Mouse (Mus musculus): ENCODE measurements at regions not wholly inside any gene's neighbourhood (a gene's known extent, or its start where the extent isn't known, plus 50 kb on each side); places are given as distances from the start of the nearest gene placed in this dataset.

DNA sequence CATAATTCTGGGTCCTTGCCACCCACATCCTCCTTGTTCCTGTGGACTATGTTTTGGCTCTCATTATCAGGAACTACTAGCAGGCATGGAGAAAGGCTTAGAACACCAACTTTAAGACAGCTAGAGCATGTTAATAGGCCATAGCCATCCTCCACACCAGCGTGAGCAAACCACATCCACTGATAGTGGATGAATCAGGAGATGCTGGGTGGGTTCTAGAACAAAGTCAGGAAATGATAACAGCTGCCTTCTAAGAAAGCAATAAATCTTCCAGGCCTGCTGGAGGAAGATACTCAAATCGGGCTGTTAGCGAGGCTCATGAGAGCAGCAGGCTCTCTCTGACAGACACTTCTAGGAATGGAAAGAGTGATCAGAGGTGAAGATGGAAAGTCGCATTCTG is 60.9 kb upstream of the Slc44a3 start:
- DNase-seq (ENCODE audit: low read depth, low spot score): no peak
- Histone ChIP-seq H3K27ac (ENCODE audit: insufficient read depth, low read depth, low read length, poor library complexity, severe bottlenecking) (no peak overlapping the region), H3K4me1 (ENCODE audit: control insufficient read depth in 2 of 2, insufficient read depth in 2 of 2, low read length in 2 of 2, poor library complexity in 1 of 2) (peaks cover 2 to 12% of the 10 kb centered on the region in 2 experiments; a peak in 2 of 4 replicates), H3K4me3 (ENCODE audit: insufficient read depth in 1 of 2, low read depth in 1 of 2, low read length in 2 of 2, poor library complexity in 1 of 2, severe bottlenecking in 1 of 2) (no peak overlapping the region), H3K9me3 (ENCODE audit: control insufficient read depth, insufficient read depth, low read depth, low read length) (no peaks in the 10 kb centered on the region), H3K9ac (ENCODE audit: insufficient read depth, low read depth, low read length, poor library complexity, severe bottlenecking) (no peak overlapping the region), H3K36me3 (ENCODE audit: control insufficient read depth, insufficient read depth, low read length, poor library complexity, severe bottlenecking) (no peaks in the 10 kb centered on the region)
- in situ Hi-C loops (cut with MboI; ENCODE audit: low sequenced_read_pairs in 2 of 2, unreplicated experiment in 2 of 2): no loop called here
- TF ChIP-seq CHD2 (IDR thresholded peaks at IDR 0.05; ENCODE audit: low read depth, low read length) (no peak), ZNF384 (IDR thresholded peaks at IDR 0.05; ENCODE audit: low read depth, low read length) (no peak), ZC3H11A (IDR thresholded peaks at IDR 0.05; ENCODE audit: borderline replicate concordance, low read depth, low read length) (no peak), MAFK (IDR thresholded peaks at IDR 0.05; ENCODE audit: insufficient read depth, low read depth, low read length) (no peak), HCFC1 (IDR thresholded peaks at IDR 0.05; ENCODE audit: borderline replicate concordance, insufficient read depth, low read length) (no peak)

DNA sequence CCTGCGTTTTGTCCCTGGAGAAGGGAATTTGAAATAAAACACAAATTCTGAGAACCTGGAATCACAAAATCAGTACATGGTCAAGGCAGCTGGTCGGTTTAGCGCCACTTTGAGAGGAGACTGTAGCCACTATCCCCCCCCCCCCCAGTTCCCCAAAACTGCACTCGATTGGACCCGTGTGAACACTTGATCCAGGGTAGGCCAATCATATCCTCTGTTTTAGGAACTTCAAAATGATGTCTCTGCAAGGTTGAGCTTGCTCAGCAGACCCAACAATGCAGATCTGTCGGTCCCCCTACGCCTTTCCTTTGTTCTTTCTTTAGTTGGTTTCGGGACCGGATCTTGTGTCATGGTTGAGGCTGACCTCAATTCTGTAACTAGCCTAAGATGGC is 57.3 kb upstream of the Slc44a3 start:
- Histone ChIP-seq H3K4me3 (ENCODE audit: insufficient read depth in 1 of 2, low read depth in 1 of 2, low read length in 2 of 2, poor library complexity in 1 of 2, severe bottlenecking in 1 of 2) (peak overlapping the region; percentile 42 to 58), H3K36me3 (ENCODE audit: control insufficient read depth, insufficient read depth, low read length, poor library complexity, severe bottlenecking) (no peaks in the 10 kb centered on the region), H3K9me3 (ENCODE audit: control insufficient read depth, insufficient read depth, low read depth, low read length) (no peaks in the 10 kb centered on the region), H3K27ac (ENCODE audit: insufficient read depth, low read depth, low read length, poor library complexity, severe bottlenecking) (peak overlapping the region; percentile 78; the same call in 1 of the 2 replicates), H3K9ac (ENCODE audit: insufficient read depth, low read depth, low read length, poor library complexity, severe bottlenecking) (peak overlapping the region; percentile 76), H3K4me1 (ENCODE audit: control insufficient read depth in 2 of 2, insufficient read depth in 2 of 2, low read length in 2 of 2, poor library complexity in 1 of 2) (peaks cover 2 to 18% of the 10 kb centered on the region in 2 experiments; a peak in 3 of 4 replicates)
- in situ Hi-C loops (cut with MboI; ENCODE audit: low sequenced_read_pairs in 2 of 2, unreplicated experiment in 2 of 2): no loop called here
- no peak for DNase-seq (ENCODE audit: low read depth, low spot score)
- TF ChIP-seq CHD2 (IDR thresholded peaks at IDR 0.05; ENCODE audit: low read depth, low read length): no peak
- TF ChIP-seq ZNF384 (IDR thresholded peaks at IDR 0.05; ENCODE audit: low read depth, low read length): no peak
- TF ChIP-seq HCFC1 (IDR thresholded peaks at IDR 0.05; ENCODE audit: borderline replicate concordance, insufficient read depth, low read length): no peak
- TF ChIP-seq MAFK (IDR thresholded peaks at IDR 0.05; ENCODE audit: insufficient read depth, low read depth, low read length): no peak
- no peak for TF ChIP-seq ZC3H11A (IDR thresholded peaks at IDR 0.05; ENCODE audit: borderline replicate concordance, low read depth, low read length)

DNA sequence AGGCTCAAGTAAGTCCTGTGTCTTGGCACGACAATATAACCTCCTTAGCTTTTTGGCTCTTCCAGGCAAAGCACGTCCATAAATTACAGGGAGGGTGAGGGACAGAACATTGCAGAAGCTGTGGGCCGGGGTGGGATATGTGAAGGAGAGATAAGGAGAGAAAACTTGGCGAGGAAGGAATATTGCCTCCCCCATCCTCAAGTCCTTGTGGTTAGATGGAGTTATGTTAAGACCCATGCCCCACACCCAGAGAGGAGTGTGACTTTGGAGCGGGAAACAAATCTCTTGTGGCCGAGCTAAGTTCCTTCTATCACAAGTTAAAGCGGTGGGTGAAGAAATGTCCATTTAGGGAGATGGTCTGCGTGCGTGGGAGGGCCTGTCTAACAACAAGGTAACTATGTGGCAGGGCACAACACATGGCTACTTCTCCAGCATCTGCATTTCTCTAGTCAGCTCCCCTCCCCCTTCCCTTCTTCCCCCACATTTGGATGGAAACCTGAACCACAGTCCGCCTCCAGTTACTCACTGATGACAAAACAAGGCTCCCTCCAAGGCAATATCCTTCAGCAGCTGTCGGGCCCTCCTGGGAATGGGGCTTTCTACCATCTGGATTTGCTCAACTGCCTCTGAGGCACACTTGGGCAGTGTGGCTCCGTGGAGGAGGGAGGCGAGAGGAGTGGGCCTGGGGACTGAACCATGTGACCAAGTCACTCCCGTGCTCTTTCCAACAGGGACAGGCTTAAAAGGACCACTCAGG is 56.7 kb upstream of the Slc44a3 start:
- no peaks in the 10 kb centered on the region for H3K36me3 ChIP-seq (ENCODE audit: control insufficient read depth, insufficient read depth, low read length, poor library complexity, severe bottlenecking)
- peak overlapping the region; percentile 42 to 58 for H3K4me3 ChIP-seq (ENCODE audit: insufficient read depth in 1 of 2, low read depth in 1 of 2, low read length in 2 of 2, poor library complexity in 1 of 2, severe bottlenecking in 1 of 2)
- peaks cover 2 to 18% of the 10 kb centered on the region in 2 experiments; a peak in 3 of 4 replicates for H3K4me1 ChIP-seq (ENCODE audit: control insufficient read depth in 2 of 2, insufficient read depth in 2 of 2, low read length in 2 of 2, poor library complexity in 1 of 2)
- in situ Hi-C loops (cut with MboI; ENCODE audit: low sequenced_read_pairs in 2 of 2, unreplicated experiment in 2 of 2): no loop called here
- H3K9ac ChIP-seq (ENCODE audit: insufficient read depth, low read depth, low read length, poor library complexity, severe bottlenecking): peak overlapping the region; percentile 76
- peak overlapping the region; percentile 78 for H3K27ac ChIP-seq (ENCODE audit: insufficient read depth, low read depth, low read length, poor library complexity, severe bottlenecking)
- DNase-seq (ENCODE audit: low read depth, low spot score): no peak
- TF ChIP-seq HCFC1 (IDR thresholded peaks at IDR 0.05; ENCODE audit: borderline replicate concordance, insufficient read depth, low read length) (no peak), ZC3H11A (IDR thresholded peaks at IDR 0.05; ENCODE audit: borderline replicate concordance, low read depth, low read length) (no peak), MAFK (IDR thresholded peaks at IDR 0.05; ENCODE audit: insufficient read depth, low read depth, low read length) (0 out of 2 replicates have a peak, but pooled peaks have one; percentile 10)
- no peaks in the 10 kb centered on the region for H3K9me3 ChIP-seq (ENCODE audit: control insufficient read depth, insufficient read depth, low read depth, low read length)

DNA sequence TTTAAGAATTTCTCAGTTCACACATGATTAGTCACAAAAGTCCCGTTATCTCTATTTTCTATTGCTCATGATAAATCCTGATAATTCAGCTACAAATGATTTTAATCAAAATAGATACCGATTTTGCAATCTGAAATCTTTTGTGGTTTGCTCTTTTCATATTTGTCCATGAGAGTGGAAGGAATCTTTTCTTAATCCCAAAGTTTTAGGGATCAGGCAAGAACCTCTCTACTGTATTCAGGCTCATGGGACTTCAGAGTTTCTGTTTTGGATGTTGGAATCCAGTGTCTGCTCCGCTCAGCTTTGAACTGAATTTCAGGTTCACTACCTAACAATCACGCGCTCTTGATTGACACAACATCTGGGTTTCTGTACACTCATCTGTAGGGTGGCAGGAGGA is 53.1 kb upstream of the Slc44a3 start:
- Histone ChIP-seq H3K4me3 (ENCODE audit: insufficient read depth in 1 of 2, low read depth in 1 of 2, low read length in 2 of 2, poor library complexity in 1 of 2, severe bottlenecking in 1 of 2) (no peak overlapping the region), H3K9me3 (ENCODE audit: control insufficient read depth, insufficient read depth, low read depth, low read length) (no peaks in the 10 kb centered on the region), H3K9ac (ENCODE audit: insufficient read depth, low read depth, low read length, poor library complexity, severe bottlenecking) (no peak overlapping the region), H3K36me3 (ENCODE audit: control insufficient read depth, insufficient read depth, low read length, poor library complexity, severe bottlenecking) (no peaks in the 10 kb centered on the region), H3K4me1 (ENCODE audit: control insufficient read depth in 2 of 2, insufficient read depth in 2 of 2, low read length in 2 of 2, poor library complexity in 1 of 2) (peaks cover 2 to 27% of the 10 kb centered on the region in 2 experiments; a peak in 3 of 4 replicates), H3K27ac (ENCODE audit: insufficient read depth, low read depth, low read length, poor library complexity, severe bottlenecking) (no peak overlapping the region)
- in situ Hi-C loops (cut with MboI; ENCODE audit: low sequenced_read_pairs in 2 of 2, unreplicated experiment in 2 of 2): no loop called here
- no peak for TF ChIP-seq CHD2 (IDR thresholded peaks at IDR 0.05; ENCODE audit: low read depth, low read length)
- no peak for TF ChIP-seq HCFC1 (IDR thresholded peaks at IDR 0.05; ENCODE audit: borderline replicate concordance, insufficient read depth, low read length)
- no peak for TF ChIP-seq MAFK (IDR thresholded peaks at IDR 0.05; ENCODE audit: insufficient read depth, low read depth, low read length)
- TF ChIP-seq ZC3H11A (IDR thresholded peaks at IDR 0.05; ENCODE audit: borderline replicate concordance, low read depth, low read length): no peak
- no peak for TF ChIP-seq ZNF384 (IDR thresholded peaks at IDR 0.05; ENCODE audit: low read depth, low read length)
- no peak for DNase-seq (ENCODE audit: low read depth, low spot score)

Data from ES-E14 (cell line).